ENCODE assay signal across 7 mouse cellular contexts in the genomic region with DNA sequence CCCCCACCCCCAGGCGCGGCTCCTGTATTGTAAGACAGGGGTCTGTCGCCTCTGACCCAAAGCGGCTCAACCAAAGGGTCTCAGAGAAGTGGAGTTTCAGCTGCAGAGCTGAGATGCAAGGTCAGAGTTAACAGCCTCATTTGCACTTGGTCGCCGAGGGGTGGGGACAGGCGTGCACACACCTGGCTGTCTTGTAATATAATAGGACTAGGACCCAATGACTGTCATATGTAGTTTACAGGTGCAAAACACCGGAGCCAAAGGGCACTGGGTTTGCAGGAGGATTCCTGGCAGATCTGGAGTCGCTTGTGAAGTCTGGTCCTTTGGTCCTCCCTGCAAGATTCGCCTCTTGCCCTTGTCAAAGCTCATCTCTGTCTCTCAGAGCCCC. TPM values are rescaled to one million over a fixed set of nuclear protein-coding genes. Genes with fewer than 3 reads are reported as not detected.
DNase-seq lines count a peak whose midpoint lies in the region; ATAC-seq and TF ChIP-seq lines count a peak whose summit lies in the region.

No protein-coding gene starts in this region.

- H3K36me3 ChIP-seq in CH12.LX (replicated peaks in 1 of 2; ENCODE audit: control insufficient read depth in 1 of 2, insufficient read depth in 1 of 2, low read length in 1 of 2) = no peaks in the 10 kb centered on the region
- H3K36me3 ChIP-seq in hindbrain, embryonic 14.5 days (replicated peaks; ENCODE audit: control insufficient read depth, insufficient read depth) = no peaks in the 10 kb centered on the region
- H3K36me3 ChIP-seq in liver, embryonic 14.5 days (replicated peaks; ENCODE audit: control insufficient read depth, insufficient read depth, low read depth) = no peaks in the 10 kb centered on the region

- TF ChIP-seq RAD21 in CH12.LX (IDR thresholded peaks at IDR 0.05; ENCODE audit: low read depth, low read length) = no peak

- no peaks in the 10 kb centered on the region for H3K9me3 ChIP-seq in CH12.LX (replicated peaks; ENCODE audit: low read length)
- no peaks in the 10 kb centered on the region for H3K9me3 ChIP-seq in hindbrain, embryonic 14.5 days (ENCODE audit: control insufficient read depth, low read length)
- H3K9me3 ChIP-seq in liver, embryonic 14.5 days (ENCODE audit: control insufficient read depth, low read length) = no peaks in the 10 kb centered on the region

- no peak for TF ChIP-seq POLR2A in CH12.LX (IDR thresholded peaks at IDR 0.05; ENCODE audit: low read depth, low read length)

- WGBS in hindbrain, embryonic 14.5 days = 6% methylated on average over 10 of the region's 10 CpGs
- WGBS in liver, embryonic 14.5 days (ENCODE audit: insufficient replicate concordance) = 4% methylated on average over 10 of the region's 10 CpGs

- H3K4me2 ChIP-seq in CH12.LX (ENCODE audit: insufficient read depth, low read depth, poor library complexity, severe bottlenecking) = peak overlapping the region; percentile 73
- peak overlapping the region; percentile 100 for H3K4me2 ChIP-seq in hindbrain, embryonic 14.5 days (replicated peaks)
- H3K4me2 ChIP-seq in liver, embryonic 14.5 days (ENCODE audit: low read depth) = peak overlapping the region; percentile 69

- no peak for TF ChIP-seq EP300 in CH12.LX (IDR thresholded peaks at IDR 0.05; ENCODE audit: low read length)
- no peak for TF ChIP-seq EP300 in liver, embryonic 14.5 days (IDR thresholded peaks at IDR 0.05; ENCODE audit: low read depth)

- no peaks in the 10 kb centered on the region for H3K79me2 ChIP-seq in CH12.LX (replicated peaks; ENCODE audit: control insufficient read depth, extremely low read depth, insufficient read depth, poor library complexity, severe bottlenecking)

- H3K27ac ChIP-seq in CH12.LX (ENCODE audit: insufficient read depth, low read depth) = no peak overlapping the region
- H3K27ac ChIP-seq in hindbrain, embryonic 14.5 days = no peak overlapping the region
- H3K27ac ChIP-seq in liver, embryonic 14.5 days = no peak overlapping the region

- peak overlapping the region in 2 of 3 experiments; percentile 48 to 52 for H3K4me3 ChIP-seq in CH12.LX (replicated peaks in 1 of 3; ENCODE audit: low read depth in 2 of 3, low read length in 2 of 3, poor library complexity in 1 of 3)
- peak overlapping the region; percentile 73 for H3K4me3 ChIP-seq in hindbrain, embryonic 14.5 days (replicated peaks; ENCODE audit: low read length)
- peak overlapping the region; percentile 54 to 57 for H3K4me3 ChIP-seq in liver, embryonic 14.5 days (ENCODE audit: insufficient read depth in 1 of 2, low read depth in 2 of 2, low read length in 2 of 2)

- H3K9ac ChIP-seq in CH12.LX (ENCODE audit: insufficient read depth, low read depth) = no peak overlapping the region
- peak overlapping the region; percentile 69 for H3K9ac ChIP-seq in hindbrain, embryonic 14.5 days
- no peak overlapping the region for H3K9ac ChIP-seq in liver, embryonic 14.5 days (replicated peaks)

- ATAC-seq in hindbrain, embryonic 14.5 days (ENCODE audit: low FRiP score) = peak; percentile 13; the same call in 1 of the 2 replicates
- ATAC-seq in liver, embryonic 14.5 days (ENCODE audit: insufficient read depth) = no peak

- dilution Hi-C loops in CH12.LX (cut with MboI; ENCODE audit: extremely low pct_ligation_motif_present, extremely low pct_unique_long_range_greater_than_20kb, low sequenced_read_pairs) = no loop called here

- TF ChIP-seq CTCF in CH12.LX (conservative IDR thresholded peaks at IDR 0.05 in 1 of 2, IDR thresholded peaks at IDR 0.05 in 1 of 2; ENCODE audit: low read depth in 2 of 2, low read length in 2 of 2) = no peak
- TF ChIP-seq CTCF in liver, embryonic 14.5 days (IDR thresholded peaks at IDR 0.05; ENCODE audit: low read depth) = no peak

- peaks cover 3 to 21% of the 10 kb centered on the region in 2 experiments; a peak in 3 of 4 replicates for H3K4me1 ChIP-seq in CH12.LX (ENCODE audit: control insufficient read depth in 1 of 2, insufficient read depth in 2 of 2)
- 0 out of 2 replicates have a peak, but pooled peaks cover 4% of the 10 kb centered on the region for H3K4me1 ChIP-seq in hindbrain, embryonic 14.5 days (replicated peaks; ENCODE audit: control insufficient read depth, insufficient read depth, low read length)
- H3K4me1 ChIP-seq in liver, embryonic 14.5 days (replicated peaks; ENCODE audit: control insufficient read depth in 2 of 2, insufficient read depth in 2 of 2, low read length in 1 of 2) = peaks cover 0 to 4% of the 10 kb centered on the region in 2 experiments; a peak in 1 of 4 replicates

- in situ Hi-C loops in CH12.LX (cut with MboI; ENCODE audit: low pct_ligation_motif_present, low pct_unique_long_range_greater_than_20kb, low sequenced_read_pairs) = no loop called here

- H3K27me3 ChIP-seq in CH12.LX (replicated peaks) = peaks cover 4% of the 10 kb centered on the region
- peaks cover 40% of the 10 kb centered on the region for H3K27me3 ChIP-seq in hindbrain, embryonic 14.5 days (ENCODE audit: control insufficient read depth, insufficient read depth, low read length)
- peaks cover 31% of the 10 kb centered on the region for H3K27me3 ChIP-seq in liver, embryonic 14.5 days (ENCODE audit: control insufficient read depth, insufficient read depth, low read length)

- DNase-seq in CH12.LX (ENCODE audit: extremely low read depth) (no peak), R1 (ENCODE audit: low read depth, low spot score) (peak; percentile 43)
- DNase-seq in hindbrain, embryonic 14.5 days (ENCODE audit: low spot score) = no peak
- DNase-seq in liver, embryonic 14.5 days (ENCODE audit: low read depth in 3 of 3, low spot score in 3 of 3) = no peak
- DNase-seq in natural killer cell, adult 2 months (ENCODE audit: low spot score in 2 of 2) = no peak
- no peak for DNase-seq in urinary bladder, postnatal 36 days (ENCODE audit: low spot score in 2 of 2)
- DNase-seq in urinary bladder, postnatal 25 days (ENCODE audit: low spot score) = no peak

TF ChIP-seq in CH12.LX, 34 proteins besides CTCF, POLR2A, EP300 and RAD21:
- no peak for TF ChIP-seq MEF2A (IDR thresholded peaks at IDR 0.05; ENCODE audit: borderline replicate concordance, low read depth, low read length)
- TF ChIP-seq ETS1 (conservative IDR thresholded peaks at IDR 0.05; ENCODE audit: low read depth, low read length) = no peak
- TF ChIP-seq ZMIZ1 (IDR thresholded peaks at IDR 0.05; ENCODE audit: low read depth, low read length) = no peak
- no peak for TF ChIP-seq MAFK (IDR thresholded peaks at IDR 0.05; ENCODE audit: insufficient replicate concordance, low read length)
- no peak for TF ChIP-seq HCFC1 (IDR thresholded peaks at IDR 0.05; ENCODE audit: low read depth, low read length)
- TF ChIP-seq MAZ (IDR thresholded peaks at IDR 0.05; ENCODE audit: low read depth, low read length) = no peak
- no peak for TF ChIP-seq TBP (conservative IDR thresholded peaks at IDR 0.05; ENCODE audit: low read depth, low read length)
- TF ChIP-seq MYC (IDR thresholded peaks at IDR 0.05; ENCODE audit: low read depth, low read length) = no peak
- no peak for TF ChIP-seq SMC3 (IDR thresholded peaks at IDR 0.05; ENCODE audit: low read depth, low read length)
- no peak for TF ChIP-seq TCF12 (IDR thresholded peaks at IDR 0.05; ENCODE audit: low read depth, low read length)
- no peak for TF ChIP-seq POLR2AphosphoS2 (IDR thresholded peaks at IDR 0.05; ENCODE audit: low read depth, low read length)
- no peak for TF ChIP-seq BHLHE40 (IDR thresholded peaks at IDR 0.05; ENCODE audit: low read depth, low read length)
- TF ChIP-seq ZNF384 (IDR thresholded peaks at IDR 0.05; ENCODE audit: low read depth, low read length) = no peak
- no peak for TF ChIP-seq PAX5 (IDR thresholded peaks at IDR 0.05; ENCODE audit: low read length)
- TF ChIP-seq UBTF (IDR thresholded peaks at IDR 0.05; ENCODE audit: low read depth, low read length) = no peak
- TF ChIP-seq CHD1 (IDR thresholded peaks at IDR 0.05; ENCODE audit: low read depth, low read length) = no peak
- TF ChIP-seq ZKSCAN1 (IDR thresholded peaks at IDR 0.05; ENCODE audit: borderline replicate concordance, low read depth, low read length) = no peak
- no peak for TF ChIP-seq ELF1 (IDR thresholded peaks at IDR 0.05; ENCODE audit: low read depth, low read length)
- no peak for TF ChIP-seq JUN (IDR thresholded peaks at IDR 0.05; ENCODE audit: insufficient read depth, low read depth, low read length)
- no peak for TF ChIP-seq GABPA (IDR thresholded peaks at IDR 0.05; ENCODE audit: insufficient replicate concordance, low read depth, low read length)

RNA-seq across cellular contexts. Expression of a gene that starts 0.3 kb away (rescaled TPM):
- total RNA-seq in CH12.LX (2012; rRNA removed) (0.08 TPM in 2 replicates), CH12.LX (2014; rRNA removed) (0.18 and 0.31 TPM in 2 replicates)
- 0.49 and 0.89 TPM in 2 replicates for polyA plus RNA-seq in CH12.LX (2012; ENCODE audit: insufficient read length, low read depth)
- 9.0 and 9.7 TPM in 2 replicates for polyA plus RNA-seq in hindbrain, embryonic 14.5 days (2014; fragmentation: Nextera tagmentation; extraction: Ambion mirVana)
- 0.89 and 1.5 TPM in 2 replicates for polyA plus RNA-seq in liver, embryonic 14.5 days (2012; rRNA removed)
- polyA plus RNA-seq in liver, embryonic 14.5 days (2014; fragmentation: Nextera tagmentation; extraction: Ambion mirVana) = 3.5 and 4.0 TPM in 2 replicates

RNA-seq across cellular contexts. Expression of a gene that starts 24.8 kb away (rescaled TPM):
- 23.3 and 28.2 TPM in 2 replicates for total RNA-seq in CH12.LX (2012; rRNA removed)
- 36.4 and 37.5 TPM in 2 replicates for total RNA-seq in CH12.LX (2014; rRNA removed)
- polyA plus RNA-seq in CH12.LX (2012; ENCODE audit: insufficient read length, low read depth) = 42.2 and 48.5 TPM in 2 replicates
- polyA plus RNA-seq in hindbrain, embryonic 14.5 days (2014; fragmentation: Nextera tagmentation; extraction: Ambion mirVana) = 45.1 and 54.2 TPM in 2 replicates
- polyA plus RNA-seq in liver, embryonic 14.5 days (2012; rRNA removed) = 14.2 and 23.9 TPM in 2 replicates
- 66.7 and 74.1 TPM in 2 replicates for polyA plus RNA-seq in liver, embryonic 14.5 days (2014; fragmentation: Nextera tagmentation; extraction: Ambion mirVana)
